Mouse (Mus musculus): ENCODE data around the gene Car2.

DNA sequence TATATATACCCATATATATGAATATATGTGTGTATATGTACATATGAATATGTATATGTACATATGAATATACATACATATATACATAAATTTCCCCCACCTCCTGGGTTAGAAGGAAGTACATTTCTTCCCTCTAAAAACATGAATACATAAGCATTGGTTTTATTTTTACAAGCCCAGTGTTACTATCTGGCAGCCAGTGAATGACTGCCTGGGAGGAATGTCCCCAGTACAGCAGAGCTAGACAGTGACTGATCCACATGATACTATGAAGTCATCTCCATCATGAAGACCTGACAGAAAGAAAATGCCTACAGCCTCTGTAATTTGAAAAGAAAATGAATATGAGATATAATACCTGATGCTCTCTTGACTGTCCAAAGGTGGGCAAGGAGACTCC is 1.2 kb upstream of the Car2 start:
- no peak for TF ChIP-seq CTCF (IDR thresholded peaks at IDR 0.05; ENCODE audit: low read depth, low read length)
- TF ChIP-seq POLR2AphosphoS5 (IDR thresholded peaks at IDR 0.05; ENCODE audit: insufficient replicate concordance, low read depth, low read length), result no peak
